28 mouse cellular contexts compared by ENCODE assay signal in the genomic region with DNA sequence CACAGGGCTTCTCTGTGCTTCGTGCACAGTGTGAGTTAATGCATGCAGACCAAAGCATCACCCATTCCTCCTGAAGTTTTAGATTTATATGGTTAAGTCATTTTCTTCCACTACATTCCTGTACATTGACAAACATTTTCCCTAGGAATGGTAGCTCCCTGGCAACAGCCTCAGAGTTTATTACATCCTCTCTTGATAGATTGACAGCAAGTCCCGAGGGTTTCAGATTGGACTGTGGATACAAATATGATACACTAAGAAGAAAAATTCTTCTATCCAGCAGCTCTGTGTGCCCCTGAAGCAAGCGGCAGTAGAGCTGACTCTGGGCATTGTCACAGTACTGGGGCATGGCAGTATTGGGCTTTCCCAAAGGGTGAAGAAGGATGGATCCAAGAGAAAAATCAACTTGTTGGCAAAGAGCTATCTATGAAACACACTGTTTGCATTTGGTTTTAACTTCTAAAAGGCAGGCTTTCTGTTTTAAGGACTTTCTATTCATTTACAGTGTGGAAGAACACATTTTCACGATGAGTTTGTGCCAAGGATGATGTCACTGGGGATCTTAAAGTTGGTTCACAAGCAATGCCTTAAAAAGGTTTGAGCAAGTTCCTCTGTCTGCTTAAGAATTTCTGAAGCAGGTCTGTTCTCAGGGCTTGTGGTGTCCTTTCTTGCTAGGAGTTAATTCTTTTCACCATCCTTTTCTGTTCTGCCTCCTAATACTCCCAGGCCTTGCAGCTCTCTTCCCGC.
DNase-seq lines count a peak whose midpoint lies in the region; ATAC-seq and TF ChIP-seq lines count a peak whose summit lies in the region.
"Had no signal": no experiment of that assay in that cellular context is flagged by ENCODE, and none has a peak within 500 bp of the region (broad histone marks: within the 10 kb centered on the region; RNA-seq: fewer than 3 reads in every experiment).

No protein-coding gene starts in this region.

- no peak overlapping the region for H3K9ac ChIP-seq in embryonic facial prominence, embryonic 14.5 days (ENCODE audit: low read depth, low read length)
- H3K9ac ChIP-seq in heart, embryonic 13.5 days = no peak overlapping the region
- no peak overlapping the region for H3K9ac ChIP-seq in limb, embryonic 15.5 days
- H3K9ac ChIP-seq: embryonic facial prominence, embryonic 13.5 days; heart, embryonic 15.5 days; hindbrain, embryonic 12.5 days; hindbrain, embryonic 15.5 days had no signal

- no peak overlapping the region for H3K27ac ChIP-seq in embryonic facial prominence, embryonic 14.5 days (replicated peaks; ENCODE audit: low read depth, low read length)
- no peak overlapping the region for H3K27ac ChIP-seq in embryonic facial prominence, embryonic 10.5 days (replicated peaks)
- 0 out of 2 replicates have a peak overlapping the region, but pooled peaks have one; percentile 10 for H3K27ac ChIP-seq in heart, embryonic 13.5 days (replicated peaks)
- peak overlapping the region; percentile 27; the same call in 1 of the 2 replicates for H3K27ac ChIP-seq in limb, embryonic 15.5 days
- H3K27ac ChIP-seq in kidney, adult 2 months (ENCODE audit: insufficient read depth, low read depth, low read length) = no peak overlapping the region
- H3K27ac ChIP-seq: embryonic facial prominence, embryonic 13.5 days; forebrain, embryonic 10.5 days; gastrocnemius, adult 2 months; heart, embryonic 15.5 days; hindbrain, embryonic 12.5 days; hindbrain, embryonic 15.5 days had no signal

- ATAC-seq in embryonic facial prominence, embryonic 14.5 days (ENCODE audit: low read depth) = no peak
- no peak for ATAC-seq in heart, embryonic 13.5 days (ENCODE audit: extremely low read depth, insufficient number of reproducible peaks, low FRiP score, low TSS enrichment)
- no peak for ATAC-seq in limb, embryonic 15.5 days (ENCODE audit: insufficient number of reproducible peaks, low FRiP score, low TSS enrichment, low read depth)
- ATAC-seq: forebrain, embryonic 14.5 days; intestine, postnatal 0 days had no signal

- no peaks in the 10 kb centered on the region for H3K9me3 ChIP-seq in embryonic facial prominence, embryonic 14.5 days (ENCODE audit: control insufficient read depth, low read length)
- H3K9me3 ChIP-seq in embryonic facial prominence, embryonic 10.5 days = no peaks in the 10 kb centered on the region
- H3K9me3 ChIP-seq in heart, embryonic 13.5 days = peaks cover 3% of the 10 kb centered on the region; the same call in 1 of the 2 replicates
- H3K9me3 ChIP-seq in limb, embryonic 15.5 days = no peaks in the 10 kb centered on the region
- H3K9me3 ChIP-seq: embryonic facial prominence, embryonic 13.5 days; heart, embryonic 15.5 days; hindbrain, embryonic 12.5 days; hindbrain, embryonic 15.5 days had no signal

- H3K36me3 ChIP-seq in embryonic facial prominence, embryonic 14.5 days (ENCODE audit: control insufficient read depth, insufficient read depth, low read length) = no peaks in the 10 kb centered on the region
- no peaks in the 10 kb centered on the region for H3K36me3 ChIP-seq in embryonic facial prominence, embryonic 10.5 days (replicated peaks)
- H3K36me3 ChIP-seq in heart, embryonic 13.5 days = no peaks in the 10 kb centered on the region
- H3K36me3 ChIP-seq in limb, embryonic 15.5 days = no peaks in the 10 kb centered on the region
- H3K36me3 ChIP-seq in kidney, adult 2 months (ENCODE audit: control insufficient read depth, insufficient read depth, low read length) = no peaks in the 10 kb centered on the region
- H3K36me3 ChIP-seq: embryonic facial prominence, embryonic 13.5 days; forebrain, embryonic 10.5 days; G1E; heart, embryonic 15.5 days; hindbrain, embryonic 12.5 days; hindbrain, embryonic 15.5 days had no signal

- no peaks in the 10 kb centered on the region; the same call in 1 of the 2 replicates for H3K4me1 ChIP-seq in embryonic facial prominence, embryonic 14.5 days (ENCODE audit: control insufficient read depth, insufficient read depth, low read length)
- no peaks in the 10 kb centered on the region for H3K4me1 ChIP-seq in embryonic facial prominence, embryonic 10.5 days
- H3K4me1 ChIP-seq in heart, embryonic 13.5 days = no peaks in the 10 kb centered on the region
- 0 out of 2 replicates have a peak, but pooled peaks cover 3% of the 10 kb centered on the region for H3K4me1 ChIP-seq in limb, embryonic 15.5 days
- no peaks in the 10 kb centered on the region for H3K4me1 ChIP-seq in kidney, adult 2 months (ENCODE audit: control insufficient read depth, insufficient read depth, low read length)
- H3K4me1 ChIP-seq: embryonic facial prominence, embryonic 13.5 days; forebrain, embryonic 10.5 days; heart, embryonic 15.5 days; hindbrain, embryonic 12.5 days; hindbrain, embryonic 15.5 days had no signal

- no peaks in the 10 kb centered on the region for H3K27me3 ChIP-seq in embryonic facial prominence, embryonic 14.5 days (replicated peaks; ENCODE audit: control insufficient read depth, insufficient read depth, low read length)
- no peaks in the 10 kb centered on the region for H3K27me3 ChIP-seq in embryonic facial prominence, embryonic 10.5 days (replicated peaks; ENCODE audit: low read depth, poor library complexity, severe bottlenecking)
- no peaks in the 10 kb centered on the region for H3K27me3 ChIP-seq in heart, embryonic 13.5 days (replicated peaks)
- H3K27me3 ChIP-seq in limb, embryonic 15.5 days = no peaks in the 10 kb centered on the region
- no peaks in the 10 kb centered on the region for H3K27me3 ChIP-seq in kidney, adult 2 months (replicated peaks; ENCODE audit: control insufficient read depth, insufficient read depth, low read length)
- H3K27me3 ChIP-seq: CH12.LX; embryonic facial prominence, embryonic 13.5 days; heart, embryonic 15.5 days; hindbrain, embryonic 12.5 days; hindbrain, embryonic 15.5 days had no signal

- no peak overlapping the region for H3K4me3 ChIP-seq in embryonic facial prominence, embryonic 14.5 days (ENCODE audit: low read depth, low read length)
- no peak overlapping the region for H3K4me3 ChIP-seq in embryonic facial prominence, embryonic 10.5 days
- H3K4me3 ChIP-seq in heart, embryonic 13.5 days = no peak overlapping the region
- H3K4me3 ChIP-seq in limb, embryonic 15.5 days = no peak overlapping the region
- no peak overlapping the region for H3K4me3 ChIP-seq in kidney, adult 2 months (ENCODE audit: insufficient read depth, low read depth, low read length)
- H3K4me3 ChIP-seq: embryonic facial prominence, embryonic 13.5 days; forebrain, embryonic 10.5 days; gastrocnemius, adult 2 months; heart, embryonic 15.5 days; hindbrain, embryonic 12.5 days; hindbrain, embryonic 15.5 days had no signal

- WGBS in embryonic facial prominence, embryonic 14.5 days = 67% methylated on average over 5 of the region's 5 CpGs
- 90% methylated on average over 5 of the region's 5 CpGs for WGBS in embryonic facial prominence, embryonic 10.5 days
- 71% methylated on average over 5 of the region's 5 CpGs for WGBS in heart, embryonic 13.5 days
- 54% methylated on average over 5 of the region's 5 CpGs for WGBS in limb, embryonic 15.5 days
- 89% methylated on average over 5 of the region's 5 CpGs for WGBS in kidney, adult 2 months

- no peak for TF ChIP-seq POLR2A in kidney, adult 2 months (IDR thresholded peaks at IDR 0.05; ENCODE audit: low read depth, low read length)

- peak; percentile 61 for DNase-seq in embryonic facial prominence, embryonic 14.5 days (ENCODE audit: low spot score)
- DNase-seq in embryonic facial prominence, embryonic 10.5 days (ENCODE audit: low spot score) = no peak
- DNase-seq in heart, postnatal 4 days = no peak
- peak; percentile 46 for DNase-seq in 3T3-L1 (ENCODE audit: low read depth, low spot score)
- DNase-seq in cerebellum, postnatal 10 days = no peak
- no peak for DNase-seq in kidney, adult 2 months
- DNase-seq: adrenal gland, adult 8-10 months; adrenal gland, postnatal 25 days; B cell, adult 2 months; cerebellum, adult 18-20 months; cerebellum, adult 9-10 months; cerebellum, postnatal 25 days; gastrocnemius, adult 2 months; gastrocnemius, postnatal 14 days; heart, adult 11 months; heart, postnatal 36 days had no signal

- no peak overlapping the region for H3K4me2 ChIP-seq in embryonic facial prominence, embryonic 14.5 days (ENCODE audit: low read depth, low read length)
- H3K4me2 ChIP-seq in heart, embryonic 13.5 days = no peak overlapping the region
- no peak overlapping the region for H3K4me2 ChIP-seq in limb, embryonic 15.5 days
- H3K4me2 ChIP-seq: embryonic facial prominence, embryonic 13.5 days; heart, embryonic 11.5 days; heart, embryonic 15.5 days; hindbrain, embryonic 12.5 days; hindbrain, embryonic 15.5 days had no signal

- TF ChIP-seq CTCF in kidney, adult 2 months (conservative IDR thresholded peaks at IDR 0.05; ENCODE audit: insufficient read depth, insufficient read length, low read depth, low read length) = no peak

Comparison
In these comparisons a context has a peak if more than half of its experiments do, and no peak if none do; other contexts are left out.
1. DNase-seq: peak in embryonic facial prominence, embryonic 14.5 days (single experiment) and 3T3-L1 (single experiment); none in embryonic facial prominence, embryonic 10.5 days (single experiment), heart, postnatal 4 days (single experiment), cerebellum, postnatal 10 days (0 of 2) and kidney, adult 2 months (single experiment).
2. H3K27ac ChIP-seq: peak in heart, embryonic 13.5 days (single experiment) and limb, embryonic 15.5 days (single experiment); none in embryonic facial prominence, embryonic 14.5 days (single experiment), embryonic facial prominence, embryonic 10.5 days (single experiment) and kidney, adult 2 months (single experiment).